Mouse (Mus musculus): ENCODE measurements around the gene Hepacam. TPM values are rescaled to one million over a fixed set of nuclear protein-coding genes. Genes with fewer than 3 reads are reported as not detected.
A peak's percentile ranks its signal among the peaks of the same experiment; 100 is the strongest.

Gene Hepacam
- total RNA-seq, 2 experiments from 2014 or later: 0.24 TPM; not detected in 1

DNA sequence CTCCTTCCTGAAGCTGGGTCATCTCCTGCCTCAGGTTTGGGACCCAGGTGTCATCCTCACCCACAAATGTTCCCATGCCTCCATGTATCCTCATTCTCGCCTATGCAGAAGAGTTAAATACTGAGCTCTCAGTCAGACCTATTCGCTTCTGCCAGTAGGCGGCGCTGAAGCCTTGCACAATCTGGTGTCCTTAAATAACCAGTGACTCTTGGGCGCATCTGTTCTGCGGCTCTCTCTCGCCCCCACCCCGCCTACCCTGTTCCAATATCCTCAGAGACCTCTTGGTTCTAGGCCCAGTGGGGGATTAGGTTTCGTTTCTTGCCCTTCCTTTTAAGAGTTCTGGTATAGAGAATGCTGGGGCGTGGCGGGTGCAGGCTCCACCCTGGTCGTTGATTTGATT lies 63.4 kb downstream of the Hepacam start:
- peak; percentile 90 to 95 for DNase-seq
- intact Hi-C loops (cut with DNase I): loop anchor here (1.0 to 2.0 kb wide), 3 partner anchors 30 to 502 kb away; no protein-coding TSS in a partner anchor

DNA sequence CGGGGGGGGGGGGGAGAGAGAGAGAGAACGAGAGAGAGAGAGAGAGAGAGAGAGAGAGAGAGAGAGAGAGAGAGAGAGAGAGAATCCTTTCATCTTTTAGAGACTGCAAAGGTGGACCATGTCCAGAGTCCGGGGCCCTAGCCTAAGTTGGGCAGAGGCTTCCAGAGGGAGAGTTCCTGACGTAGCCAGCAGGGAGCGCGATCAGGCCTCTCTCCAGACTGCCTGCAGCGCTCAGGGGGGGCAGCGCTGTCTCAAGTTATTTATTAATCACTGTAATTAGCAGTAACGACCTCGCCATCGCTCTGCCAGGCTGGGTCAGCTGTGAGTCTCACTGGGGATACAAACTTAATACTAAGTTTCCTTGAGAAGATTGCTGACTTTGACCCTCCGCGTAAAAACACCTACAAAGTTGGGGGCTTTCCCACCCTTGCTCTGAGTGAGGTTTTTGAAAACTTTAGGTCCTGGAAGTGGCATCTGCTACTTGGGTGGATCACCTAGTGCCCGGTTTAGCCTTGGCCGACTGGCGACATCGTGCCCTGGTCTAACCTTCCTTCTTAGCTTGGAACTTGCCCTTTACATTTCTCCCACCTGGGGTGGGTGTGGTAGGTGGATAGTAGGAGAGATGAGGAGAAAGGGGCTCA lies 65.0 kb downstream of the Hepacam start:
- DNase-seq: peak; percentile 50 to 72
- intact Hi-C loops (cut with DNase I): no loop called here

GRCm38 (mm10) chr9:37432720-37433421 lies 65.7 kb downstream of the Hepacam start, which contains the start of gene Robo3:
Gene Robo3 (minus strand): TSS chr9:37433246.
- DNase-seq: no peak

DNA sequence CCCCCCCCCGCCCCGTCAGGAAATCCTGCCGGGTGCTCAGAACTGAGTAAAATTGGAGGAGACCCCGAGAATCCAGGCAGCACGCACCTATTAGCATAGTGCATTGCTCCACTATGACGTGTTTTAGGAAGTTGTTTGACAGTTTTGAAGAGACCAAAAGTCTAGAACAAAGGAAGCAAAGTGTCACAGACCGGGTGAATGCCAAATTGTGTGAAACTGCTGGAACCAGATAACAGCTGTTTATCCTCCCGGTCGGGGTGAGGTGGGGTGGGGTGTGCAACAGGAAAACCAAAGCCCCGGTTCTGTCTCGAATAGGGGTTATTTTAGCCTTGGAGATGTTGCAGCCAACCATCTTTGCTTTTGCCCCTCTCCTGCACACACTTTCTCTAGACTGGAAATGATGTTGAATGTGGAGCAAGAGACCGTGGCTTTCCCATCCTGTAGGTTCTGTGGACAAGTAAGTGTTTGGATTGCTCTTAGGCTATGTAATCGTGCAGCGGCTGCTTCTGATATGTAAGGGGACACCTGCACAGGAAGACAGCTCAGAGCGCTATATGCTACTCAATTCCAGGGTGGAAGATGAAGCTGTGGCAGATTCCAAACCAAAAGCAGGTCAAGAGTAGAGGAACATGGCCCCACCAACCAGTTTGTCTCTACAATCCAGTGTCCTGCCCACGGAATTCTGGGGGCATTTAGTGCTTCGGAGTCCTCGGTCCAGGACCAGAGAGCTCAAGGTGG lies 66.8 kb downstream of the Hepacam start:
- no peak for DNase-seq
- intact Hi-C loops (cut with DNase I): loop anchor here (2.0 kb wide), 1 partner anchor 15 kb away; no protein-coding TSS in a partner anchor

More at GRCm38 (mm10) chr9:37432720-37433421, 65.7 kb downstream of the Hepacam start, which contains the start of gene Robo3:
- intact Hi-C loops (cut with DNase I): no loop called here

DNA sequence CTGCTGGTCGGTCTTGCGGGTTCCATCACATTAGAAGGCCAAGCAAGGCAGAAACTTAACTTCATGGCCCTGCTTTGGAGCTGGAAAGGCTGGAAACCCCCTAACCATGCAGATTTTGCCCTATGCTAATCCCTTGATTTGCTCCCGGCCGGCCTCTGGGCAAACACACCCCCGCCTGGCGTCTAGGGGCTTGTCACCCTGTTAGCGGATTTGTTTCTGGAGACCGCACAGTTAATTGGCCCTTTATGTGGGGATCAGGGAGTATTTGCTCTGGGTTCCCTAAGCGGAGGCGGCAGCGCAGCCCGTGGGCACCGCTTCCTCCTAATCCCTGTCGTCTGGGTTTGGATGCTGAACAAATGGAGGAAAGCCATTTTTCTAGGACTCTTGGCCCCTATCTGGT lies 67.8 kb downstream of the Hepacam start:
- DNase-seq: no peak
- intact Hi-C loops (cut with DNase I): loop anchor here (2.0 kb wide), 1 partner anchor 14 kb away; no protein-coding TSS in a partner anchor

DNA sequence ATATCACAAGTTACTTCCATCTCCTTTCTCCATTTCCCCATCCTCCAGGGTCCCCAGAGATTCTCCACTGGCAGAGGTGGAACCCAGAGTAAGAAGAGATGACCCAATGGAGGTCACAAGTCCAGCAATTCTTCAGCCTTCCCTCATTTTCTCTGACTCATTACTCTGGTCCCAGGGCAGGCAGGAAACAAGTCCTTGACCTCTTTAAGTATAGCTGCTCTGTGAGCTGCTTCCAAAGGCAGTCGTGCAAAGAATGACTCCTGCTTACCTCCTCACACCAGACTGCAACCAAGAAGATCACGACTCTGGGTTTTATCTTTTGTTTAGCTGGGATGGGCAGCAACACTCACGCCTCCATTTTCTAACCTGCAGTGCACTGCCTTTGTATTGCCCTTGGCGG lies 68.5 kb downstream of the Hepacam start:
- DNase-seq: no peak
- intact Hi-C loops (cut with DNase I): loop anchor here (2.0 kb wide), 1 partner anchor 13 kb away; no protein-coding TSS in a partner anchor

Other genes starting within 250 kb of the Hepacam start
- 1 to 10 TPM; 5.2 to 5.8 TPM for gene Pknox2, start 219.9 kb upstream of the Hepacam start, total RNA-seq (2021)
- 1 to 10 TPM; 6.2 to 6.4 TPM for gene Tmem218, start 159.1 kb upstream of the Hepacam start, total RNA-seq (2021)
- gene Slc37a2, start 111.6 kb upstream of the Hepacam start, total RNA-seq (2021): 1 to 10 TPM; 1.4 to 2.1 TPM
- gene Ccdc15, start 18.9 kb upstream of the Hepacam start, total RNA-seq (2021): 1 to 10 TPM; 2.3 to 2.9 TPM
- 10 to 100 TPM; 40.9 to 50.6 TPM for gene Robo4, start 34.5 kb downstream of the Hepacam start, total RNA-seq (2021)
- not detected for gene Robo3, start 65.9 kb downstream of the Hepacam start, total RNA-seq (2021)
- gene Msantd2, start 122.0 kb downstream of the Hepacam start, total RNA-seq (2021): 10 to 100 TPM; 11.7 to 16.4 TPM
- gene Esam, start 160.7 kb downstream of the Hepacam start, total RNA-seq (2021): 100 to 1,000 TPM; 125 to 131 TPM
- gene Vsig2, start 171.9 kb downstream of the Hepacam start, total RNA-seq (2021): 10 to 100 TPM in 1 of 2 experiments, 1 to 10 TPM in 1; 5.6 to 10.4 TPM
- gene Nrgn, start 185.6 kb downstream of the Hepacam start, total RNA-seq (2021): 1 to 10 TPM; 3.1 to 5.6 TPM
- gene Siae, start 188.3 kb downstream of the Hepacam start, total RNA-seq (2021): 1 to 10 TPM; 8.7 to 9.8 TPM
- gene Spa17, start 246.4 kb downstream of the Hepacam start, total RNA-seq (2021): 1 to 10 TPM; 3.4 to 3.9 TPM